Mouse (Mus musculus): ENCODE results near the gene Gbf1.

DNA sequence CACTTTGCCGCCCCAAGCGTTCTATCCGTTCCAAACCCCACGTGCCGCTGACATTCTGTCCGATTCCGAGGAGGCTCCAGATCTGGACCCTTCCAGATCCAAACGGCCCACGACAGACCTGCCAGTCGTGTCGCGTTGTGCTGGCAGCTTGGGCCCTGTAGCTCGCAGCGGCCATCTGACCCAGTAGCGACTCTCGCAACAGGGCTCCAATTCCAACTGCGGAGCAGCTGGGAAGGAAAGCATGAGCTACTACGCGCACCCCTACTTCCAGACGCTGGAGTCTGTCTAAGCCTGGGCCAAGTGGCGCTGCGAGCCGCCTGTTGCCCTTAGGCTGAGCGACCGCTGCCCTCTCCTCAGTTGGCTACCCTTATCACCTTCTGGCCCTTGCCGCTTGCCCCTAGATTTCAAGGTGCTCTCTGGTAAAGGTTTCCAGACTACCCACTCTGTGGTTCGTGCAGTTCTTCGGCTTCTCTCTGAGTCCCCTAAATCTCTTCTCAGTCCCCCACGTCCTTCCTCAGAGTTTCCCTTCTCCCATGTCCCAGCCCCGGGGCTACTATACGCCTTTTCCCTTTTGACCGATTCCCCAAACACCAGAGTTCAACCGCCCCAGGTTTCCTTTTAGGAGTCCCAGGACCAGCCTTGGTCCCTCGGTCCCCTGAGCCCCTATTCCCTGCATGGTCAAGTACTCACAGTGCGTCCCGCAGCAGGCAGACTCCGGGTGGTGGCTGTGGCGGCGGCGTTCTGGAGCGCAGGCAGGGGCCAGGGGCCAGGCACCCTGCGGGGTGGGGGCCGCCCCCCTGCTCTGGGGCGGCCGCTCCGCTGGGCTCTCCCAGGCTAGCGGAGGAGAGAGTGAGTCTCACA is 4.6 kb upstream of the Gbf1 start, which contains the start of gene Pitx3:
- TF ChIP-seq CTCF (IDR thresholded peaks at IDR 0.05; ENCODE audit: extremely low read depth, insufficient read depth, low read length) (no peak), POLR2A (IDR thresholded peaks at IDR 0.05; ENCODE audit: extremely low read depth, insufficient read depth, low read length) (no peak)

Data from cortical plate, adult 2 months (tissue).